Mouse (Mus musculus) central nervous system, embryonic 18 days (tissue): ENCODE results near the gene Mapk11. TPM values are rescaled to one million over a fixed set of nuclear protein-coding genes. Genes with fewer than 3 reads are reported as not detected.

Experiments used
- polyA plus RNA-seq: library from polyadenylated mRNA; depleted of rRNA; stranded (reverse); fragments of >200 nt; gene quantifications from 2 replicates; pipeline ENCODE4 v1.2.3, GENCODE M21; 2012; rRNA removed

Gene Mapk11
- polyA plus RNA-seq = 58.0 and 67.9 TPM in 2 replicates

DNA sequence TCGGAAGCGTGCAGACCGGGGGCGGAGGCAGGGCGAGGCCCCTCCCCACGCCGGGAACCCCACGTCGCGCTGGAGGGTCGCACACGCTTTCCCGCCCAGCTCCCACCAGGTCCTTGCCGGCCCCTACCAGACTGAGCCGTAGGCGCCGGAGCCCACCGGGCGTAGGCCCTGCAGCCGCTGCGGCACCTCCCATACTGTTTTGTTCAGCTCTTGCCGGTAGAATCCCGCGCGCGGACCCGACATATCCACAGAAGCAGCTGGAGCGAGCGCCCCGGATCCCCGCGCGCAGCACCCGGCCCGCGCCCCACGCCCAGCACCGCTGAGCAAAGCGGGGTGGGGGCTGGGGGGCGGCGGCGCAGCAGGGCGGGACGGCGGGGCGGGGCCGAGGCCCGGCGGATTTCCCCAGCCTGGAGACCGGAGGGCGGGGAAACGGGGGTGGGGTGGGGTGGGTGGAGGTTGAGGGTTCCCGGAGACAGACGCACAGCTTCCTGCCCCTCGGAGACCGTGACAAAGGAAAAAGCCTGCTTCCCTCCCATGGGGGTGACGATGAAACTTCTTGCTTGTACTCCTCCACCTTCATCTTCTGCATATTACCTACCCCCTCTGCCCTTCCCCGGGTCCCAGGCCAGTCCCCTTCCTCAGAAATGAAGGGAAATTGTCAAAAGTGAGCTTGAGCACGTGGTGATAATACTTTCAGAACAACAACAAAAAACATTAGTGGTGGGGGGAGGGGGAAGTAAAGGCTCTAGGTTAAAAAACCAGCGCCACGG lies at the start of gene Mapk11:
Mapk11 (minus strand) TSS at position 358 of the 770 bp plus-strand sequence.

DNA sequence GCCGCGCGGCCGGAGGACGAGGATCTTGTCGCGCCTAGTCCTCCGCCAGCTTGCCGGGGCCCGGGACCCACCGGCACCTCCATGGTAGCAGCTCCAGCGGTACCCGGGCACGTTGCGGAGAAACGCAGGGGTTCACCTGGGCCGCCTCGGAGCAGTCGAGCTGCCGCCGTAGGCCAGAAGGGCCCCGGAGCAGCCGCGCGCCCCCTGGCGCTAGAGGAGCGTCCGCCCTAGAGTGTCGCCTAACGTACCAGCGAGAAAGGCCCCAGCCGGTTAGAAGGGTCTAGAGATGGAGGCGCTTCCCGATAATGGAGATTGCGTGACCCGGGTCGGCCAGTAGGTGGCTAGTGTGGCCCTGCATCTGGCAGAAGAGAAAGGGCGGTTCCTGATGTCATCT lies 46.9 kb upstream of the Mapk11 start, which contains the start of gene Dennd6b:
Dennd6b (minus strand) TSS at position 184 of the 394 bp plus-strand sequence.

DNA sequence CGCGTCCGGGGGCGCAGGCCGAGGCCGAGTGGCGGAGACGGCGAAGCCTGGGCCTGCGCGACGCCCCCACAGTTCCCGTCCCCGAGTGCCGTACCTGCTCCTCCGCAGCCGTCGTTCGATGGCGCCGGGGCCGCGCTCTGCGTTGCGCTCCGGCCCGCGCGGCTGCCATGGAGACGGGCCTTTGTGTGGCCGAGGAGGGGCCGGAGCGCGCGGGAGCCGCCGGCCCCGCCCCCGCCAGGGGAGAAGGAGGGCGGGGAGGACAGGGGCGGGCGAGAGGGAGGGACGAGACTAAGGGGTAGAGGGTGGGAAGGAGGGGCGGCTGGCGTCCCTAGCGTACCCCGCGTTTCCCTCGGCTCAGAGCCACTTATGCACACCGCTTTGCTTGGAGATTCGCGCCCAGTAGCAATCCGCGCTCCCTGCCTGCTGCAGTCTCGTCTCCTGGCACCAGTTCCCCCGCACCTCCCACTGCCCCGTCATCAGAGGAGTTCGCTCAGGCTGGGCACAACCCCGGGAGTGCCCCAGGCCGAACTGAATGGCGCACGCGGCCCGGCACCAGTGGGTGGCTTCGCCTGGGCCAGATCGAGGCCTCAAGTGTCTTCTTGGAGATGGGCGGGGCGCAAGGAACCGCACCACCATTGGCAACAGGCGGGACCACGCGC lies 31.3 kb upstream of the Mapk11 start, which contains the start of gene Plxnb2:
Plxnb2 (minus strand) TSS at position 218 of the 659 bp plus-strand sequence.

DNA sequence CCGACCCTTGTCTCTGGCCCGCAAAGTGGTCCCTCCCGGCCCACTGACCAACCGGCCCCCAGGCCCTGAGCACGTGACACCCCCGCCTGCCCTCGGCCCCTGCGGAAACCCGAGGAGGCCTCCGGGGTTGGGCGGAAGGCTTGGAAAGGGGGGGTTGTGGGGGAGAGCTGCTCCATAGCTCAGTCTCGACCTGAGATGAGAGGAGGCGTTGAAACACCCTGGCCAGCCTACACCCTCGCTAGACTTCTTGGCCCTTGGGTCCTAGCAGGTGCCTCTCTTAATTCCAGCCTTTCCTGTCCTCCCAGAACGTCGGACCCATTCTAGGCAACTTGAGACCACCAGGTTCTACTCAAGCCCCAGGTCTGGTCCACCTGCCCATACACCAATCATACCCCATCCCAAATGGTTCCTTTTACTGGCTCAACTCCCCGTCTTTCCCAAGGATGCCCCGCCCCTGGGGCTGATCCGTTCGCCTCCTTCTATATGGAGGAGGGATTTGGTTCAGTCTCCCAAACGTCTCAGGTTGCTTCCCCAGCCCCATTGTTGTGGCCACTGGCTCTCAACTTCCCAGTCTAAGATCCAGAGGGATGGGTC lies 8.7 kb downstream of the Mapk11 start, which contains the start of gene Mapk12:
Mapk12 (minus strand) TSS at position 45 of the 594 bp plus-strand sequence.

DNA sequence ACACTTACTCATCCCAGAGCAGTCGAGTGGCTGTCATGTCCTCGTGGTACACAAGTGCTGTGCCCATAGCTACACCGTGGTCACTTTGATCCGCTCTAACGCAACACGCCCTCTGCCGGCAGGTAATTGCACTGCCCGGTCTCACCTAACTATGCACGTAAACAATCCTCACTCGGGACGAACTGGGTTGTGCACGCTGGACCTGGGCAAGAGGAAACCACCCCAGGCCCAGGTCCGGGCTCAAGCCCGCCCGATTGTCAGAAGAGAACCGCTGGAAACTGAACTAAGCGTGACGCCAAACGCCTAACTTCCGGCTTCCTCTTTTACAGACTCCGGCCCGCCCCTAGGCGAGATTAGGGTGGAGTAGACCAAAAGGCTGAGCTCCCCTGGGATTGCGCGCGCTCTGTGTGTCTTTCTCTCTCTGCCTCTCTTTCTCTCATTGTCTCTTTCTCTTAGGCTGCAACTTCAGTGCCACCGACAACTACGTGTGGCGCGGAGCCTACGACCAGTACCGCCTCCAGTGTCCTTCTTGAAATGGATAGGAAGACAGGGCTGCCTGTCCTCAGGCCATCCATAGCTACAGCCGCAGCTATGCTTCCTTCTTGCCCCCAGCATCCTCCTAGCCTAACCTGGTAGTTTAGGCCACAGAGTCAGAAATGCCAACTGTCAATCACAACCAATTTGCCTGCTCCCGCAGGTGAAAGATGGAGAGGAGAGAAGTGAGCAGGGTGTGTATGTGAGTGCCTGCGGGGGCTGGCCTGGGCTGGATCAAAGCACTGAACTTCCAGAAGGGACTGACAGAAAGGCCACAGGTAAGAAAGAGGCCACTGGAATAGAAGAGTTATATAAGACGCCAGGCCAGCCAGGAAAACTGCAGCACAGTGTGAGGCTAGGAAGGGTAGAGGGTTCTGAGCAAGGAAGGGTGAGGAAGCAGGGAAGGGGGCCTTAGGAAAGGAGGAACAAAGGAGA lies 20.8 kb downstream of the Mapk11 start, which contains the start of gene Hdac10:
Hdac10 (minus strand) TSS at position 319 of the 969 bp plus-strand sequence.

DNA sequence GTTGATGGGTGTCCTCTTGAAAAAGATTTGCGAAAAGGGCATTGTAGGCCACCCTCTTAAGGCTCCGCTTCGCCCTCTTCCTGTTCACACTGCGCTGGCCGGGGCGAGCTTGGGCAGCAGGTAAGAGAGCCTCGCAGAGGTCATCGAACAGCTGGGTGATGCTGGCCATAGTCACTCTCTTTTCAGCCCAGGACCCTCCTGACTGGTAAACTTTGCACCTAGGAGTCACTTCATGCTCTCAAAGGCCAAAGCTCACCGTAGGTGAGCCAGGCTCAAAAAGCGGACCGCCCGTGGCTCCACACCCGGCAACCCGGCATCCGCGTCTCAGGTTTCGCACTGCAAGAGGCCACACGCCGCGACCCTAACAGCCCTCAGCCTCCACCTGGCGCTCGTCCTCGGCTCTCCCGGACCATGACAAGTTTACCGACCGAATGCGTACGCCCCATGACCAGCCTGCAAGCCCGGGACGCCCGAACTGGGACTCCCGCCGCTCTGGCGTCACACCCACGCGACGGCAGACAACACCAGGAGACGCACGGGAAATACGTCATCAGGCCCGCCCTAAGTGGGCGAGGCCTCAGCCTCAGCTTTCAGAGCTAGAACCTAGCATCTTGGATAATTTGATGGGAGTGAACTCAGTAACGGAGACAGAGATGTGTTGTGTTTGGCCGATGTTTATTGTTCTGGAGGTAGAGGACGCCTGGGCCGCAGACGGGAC lies 26.6 kb downstream of the Mapk11 start, which contains the start of gene Tubgcp6:
Tubgcp6 (minus strand) TSS at position 464 of the 718 bp plus-strand sequence.

Other genes starting within 250 kb of the Mapk11 start
- 0.54 and 0.68 TPM in 2 replicates for gene Ttll8, start 195.2 kb downstream of the Mapk11 start, polyA plus RNA-seq
- gene Mlc1, start 170.6 kb downstream of the Mapk11 start, polyA plus RNA-seq = 37.5 and 41.8 TPM in 2 replicates
- 0.03 TPM in 1 of 2 replicates, not detected in the other for gene Mov10l1, start 166.7 kb downstream of the Mapk11 start, polyA plus RNA-seq
- 25.8 and 31.2 TPM in 2 replicates for gene Panx2, start 89.9 kb downstream of the Mapk11 start, polyA plus RNA-seq
- gene Trabd, start 74.5 kb downstream of the Mapk11 start, polyA plus RNA-seq = 31.3 and 32.3 TPM in 2 replicates
- 36.9 and 39.2 TPM in 2 replicates for gene Selenoo, start 60.5 kb downstream of the Mapk11 start, polyA plus RNA-seq
- gene Tubgcp6, start 26.5 kb downstream of the Mapk11 start, polyA plus RNA-seq = 33.3 and 39.6 TPM in 2 replicates
- gene Hdac10, start 20.9 kb downstream of the Mapk11 start, polyA plus RNA-seq = 59.9 and 61.6 TPM in 2 replicates
- gene Mapk12, start 8.9 kb downstream of the Mapk11 start, polyA plus RNA-seq = 9.2 and 9.8 TPM in 2 replicates
- gene Plxnb2, start 31.2 kb upstream of the Mapk11 start, polyA plus RNA-seq = 134 and 141 TPM in 2 replicates
- 162 TPM in 2 replicates for gene Dennd6b, start 46.9 kb upstream of the Mapk11 start, polyA plus RNA-seq
- gene Ppp6r2, start 61.9 kb upstream of the Mapk11 start, polyA plus RNA-seq = 132 and 135 TPM in 2 replicates
- gene Sbf1, start 165.7 kb upstream of the Mapk11 start, polyA plus RNA-seq = 149 and 165 TPM in 2 replicates
- 0.07 TPM in 1 of 2 replicates, not detected in the other for gene Adm2, start 173.1 kb upstream of the Mapk11 start, polyA plus RNA-seq
- gene Miox, start 184.8 kb upstream of the Mapk11 start, polyA plus RNA-seq = not detected in 2 replicates
- 15.9 and 17.0 TPM in 2 replicates for gene Lmf2, start 206.0 kb upstream of the Mapk11 start, polyA plus RNA-seq
- gene Ncaph2, start 206.1 kb upstream of the Mapk11 start, polyA plus RNA-seq = 104 and 105 TPM in 2 replicates
- gene Sco2, start 224.2 kb upstream of the Mapk11 start, polyA plus RNA-seq = 34.5 and 37.7 TPM in 2 replicates
- gene Tymp, start 227.4 kb upstream of the Mapk11 start, polyA plus RNA-seq = 3.2 and 3.9 TPM in 2 replicates
- 2.2 and 4.6 TPM in 2 replicates for gene Odf3b, start 229.7 kb upstream of the Mapk11 start, polyA plus RNA-seq
- 0.03 and 0.04 TPM in 2 replicates for gene Klhdc7b, start 235.3 kb upstream of the Mapk11 start, polyA plus RNA-seq